10 mouse cellular contexts compared by ENCODE assay signal in the genomic region with DNA sequence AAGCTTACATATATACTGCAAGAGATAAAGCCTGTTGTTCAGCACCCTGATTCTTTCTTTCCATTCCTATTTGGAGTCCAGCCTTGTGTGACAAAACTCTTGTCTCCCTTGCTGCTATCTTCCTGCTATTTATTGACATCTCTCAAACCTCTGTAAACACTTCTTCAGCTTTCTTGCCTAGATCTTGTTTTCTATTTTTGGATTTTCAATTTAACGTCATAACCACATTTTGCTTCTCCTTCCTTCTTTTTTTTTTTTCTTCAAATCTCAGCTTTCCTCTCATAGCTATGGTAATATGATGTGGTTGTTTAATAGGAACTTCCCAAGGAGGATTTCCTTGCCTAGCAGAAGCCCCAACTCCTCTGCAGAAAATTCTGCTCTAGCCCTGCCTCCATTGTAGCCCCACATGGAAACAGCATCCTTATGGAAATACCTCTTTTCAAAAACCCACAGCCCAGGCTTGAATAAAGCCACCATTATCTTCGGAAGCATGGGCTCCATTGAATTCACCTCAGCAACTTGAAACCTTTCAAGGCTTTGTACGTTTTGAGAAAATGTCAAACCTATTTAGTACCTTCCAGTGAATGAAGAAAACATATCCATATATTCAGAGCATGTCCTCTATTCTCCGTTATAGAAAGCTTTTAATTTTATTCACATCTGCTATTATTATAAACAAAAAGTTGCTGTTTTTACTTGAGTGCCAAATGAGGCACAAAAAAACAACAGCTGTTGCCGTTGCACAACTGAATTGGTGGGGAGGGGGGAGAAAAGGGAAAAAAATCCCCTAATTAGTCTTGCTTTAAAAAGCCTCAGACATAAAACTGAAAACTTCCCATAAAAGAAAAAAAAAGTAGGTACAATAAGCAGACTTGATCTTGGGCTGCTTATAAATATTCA.
DNase-seq lines count a peak whose midpoint lies in the region; ATAC-seq and TF ChIP-seq lines count a peak whose summit lies in the region.
"Had no signal": no experiment of that assay in that cellular context is flagged by ENCODE, and none has a peak within 500 bp of the region (broad histone marks: within the 10 kb centered on the region; RNA-seq: fewer than 3 reads in every experiment).

No protein-coding gene starts in this region.

- H3K36me3 ChIP-seq in forebrain, embryonic 13.5 days (ENCODE audit: poor library complexity, severe bottlenecking): peaks cover 6% of the 10 kb centered on the region; the same call in 1 of the 2 replicates
- no peaks in the 10 kb centered on the region for H3K36me3 ChIP-seq in limb, embryonic 14.5 days (ENCODE audit: control insufficient read depth, insufficient read depth, low read length)
- H3K36me3 ChIP-seq: heart, embryonic 12.5 days; liver, embryonic 15.5 days had no signal

- 6% methylated on average over 5 of the region's 5 CpGs for WGBS in forebrain, embryonic 13.5 days
- 29% methylated on average over 5 of the region's 5 CpGs for WGBS in limb, embryonic 14.5 days

- TF ChIP-seq POLR2A in limb, embryonic 14.5 days (IDR thresholded peaks at IDR 0.05; ENCODE audit: borderline replicate concordance, extremely low read depth, insufficient read depth, insufficient read length): no peak

- no peaks in the 10 kb centered on the region for H3K9me3 ChIP-seq in forebrain, embryonic 13.5 days (replicated peaks)
- H3K9me3 ChIP-seq in limb, embryonic 14.5 days (ENCODE audit: control insufficient read depth, low read length): no peaks in the 10 kb centered on the region
- H3K9me3 ChIP-seq: heart, embryonic 12.5 days; liver, embryonic 15.5 days had no signal

- peaks cover 77% of the 10 kb centered on the region for H3K4me1 ChIP-seq in forebrain, embryonic 13.5 days
- H3K4me1 ChIP-seq in limb, embryonic 14.5 days (ENCODE audit: control insufficient read depth, insufficient read depth, low read length): peaks cover 21% of the 10 kb centered on the region
- H3K4me1 ChIP-seq: liver, embryonic 15.5 days had no signal

- peak; percentile 79 for ATAC-seq in forebrain, embryonic 13.5 days
- ATAC-seq in limb, embryonic 14.5 days (ENCODE audit: low FRiP score, low read depth): no peak

- no peak overlapping the region for H3K9ac ChIP-seq in forebrain, embryonic 13.5 days
- H3K9ac ChIP-seq in limb, embryonic 14.5 days (ENCODE audit: low read depth, low read length, severe bottlenecking): no peak overlapping the region
- H3K9ac ChIP-seq: heart, embryonic 12.5 days; liver, embryonic 15.5 days had no signal

- H3K27ac ChIP-seq in forebrain, embryonic 13.5 days: peak overlapping the region; percentile 92
- H3K27ac ChIP-seq in limb, embryonic 14.5 days (replicated peaks; ENCODE audit: low read depth, low read length): 0 out of 2 replicates have a peak overlapping the region, but pooled peaks have one; percentile 8
- H3K27ac ChIP-seq: liver, embryonic 15.5 days had no signal

- no peak overlapping the region for H3K4me3 ChIP-seq in forebrain, embryonic 13.5 days
- H3K4me3 ChIP-seq in limb, embryonic 14.5 days (replicated peaks; ENCODE audit: low read length): no peak overlapping the region
- H3K4me3 ChIP-seq: heart, embryonic 12.5 days; liver, embryonic 15.5 days had no signal

- peak; percentile 27 for DNase-seq in retina, postnatal 1 day
- DNase-seq in retina, embryonic 14.5 days (ENCODE audit: low spot score): no peak
- DNase-seq in limb, embryonic 14.5 days (ENCODE audit: low spot score): no peak
- DNase-seq in layer of hippocampus, postnatal 36 days: no peak
- no peak for DNase-seq in B cell, adult 2 months
- DNase-seq in testis, postnatal 10 days (ENCODE audit: low spot score): no peak
- DNase-seq: kidney, adult 18-20 months had no signal

- H3K4me2 ChIP-seq in forebrain, embryonic 13.5 days: no peak overlapping the region
- no peak overlapping the region for H3K4me2 ChIP-seq in limb, embryonic 14.5 days (replicated peaks; ENCODE audit: low read depth, low read length, severe bottlenecking)
- H3K4me2 ChIP-seq: heart, embryonic 12.5 days; liver, embryonic 15.5 days had no signal

- no peaks in the 10 kb centered on the region for H3K27me3 ChIP-seq in forebrain, embryonic 13.5 days
- no peaks in the 10 kb centered on the region for H3K27me3 ChIP-seq in limb, embryonic 14.5 days (ENCODE audit: control insufficient read depth, insufficient read depth, low read length)
- H3K27me3 ChIP-seq: heart, embryonic 12.5 days; liver, embryonic 15.5 days had no signal
